Mouse (Mus musculus) lung, embryonic 14.5 days (tissue): Measurements from ENCODE around the gene Slc38a2. TPM values are rescaled to one million over a fixed set of nuclear protein-coding genes. Genes with fewer than 3 reads are reported as not detected.

ENCODE experiments used
- ATAC-seq: fragments of 200-750 bp; cut with Nextera tagmentation; 2 replicates; pipeline ENCODE4 v1.8.0; 2017; ENCODE audit warnings: mild to moderate bottlenecking, moderate TSS enrichment, moderate library complexity; ENCODE audit not compliant: insufficient read depth
- DNase-seq: peaks from one replicate; pipeline ENCODE4 v3.0.0-alpha.2; 2015
- H3K27ac ChIP-seq: fragments of 300-500 bp; sonication (generic); 2 replicates; pipeline ENCODE4 v1.5.1; 2014; ENCODE audit warnings: low read depth, mild to moderate bottlenecking, moderate library complexity
- H3K27me3 ChIP-seq: fragments of 300-500 bp; sonication (generic); 2 replicates; pipeline ENCODE4 v1.6.1; 2014; ENCODE audit warnings: low read length, control low read depth; ENCODE audit not compliant: insufficient read depth
- H3K36me3 ChIP-seq: fragments of 300-500 bp; sonication (generic); 2 replicates; pipeline ENCODE4 v1.6.1; 2014; ENCODE audit warnings: control low read depth; ENCODE audit not compliant: insufficient read depth
- H3K4me1 ChIP-seq: fragments of 300-500 bp; sonication (generic); 2 replicates; pipeline ENCODE4 v1.6.1; 2014; ENCODE audit warnings: antibody characterized with exemption, control low read depth; ENCODE audit not compliant: insufficient read depth
- H3K4me2 ChIP-seq: fragments of 300-500 bp; sonication (generic); 2 replicates; pipeline ENCODE4 v1.6.1; 2014; ENCODE audit warnings: mild to moderate bottlenecking
- H3K4me3 ChIP-seq: fragments of 300-500 bp; sonication (generic); 2 replicates; pipeline ENCODE4 v1.5.1; 2014; ENCODE audit warnings: low read depth, low read length
- H3K9ac ChIP-seq: fragments of 300-500 bp; sonication (generic); 2 replicates; pipeline ENCODE4 v1.6.1; 2014
- H3K9me3 ChIP-seq: fragments of 300-500 bp; sonication (generic); 2 replicates; pipeline ENCODE4 v1.6.1; 2016; ENCODE audit warnings: low read depth, low read length, control low read depth
- CTCF ChIP-seq: IDR thresholded peaks from 2 replicates; pipeline ENCODE4 v1.5.1; 2016; ENCODE audit warnings: antibody characterized with exemption, low read depth
- WGBS: fragments of 180-500 bp; shearing (Covaris S2); extraction: QIAGEN DNeasy Blood & Tissue Kit; methylation state at CpG from one replicate; pipeline ENCODE4 v1.1.7; 2014; 5-methylcytosine and 5-hydroxymethylcytosine counted together
- polyA plus RNA-seq: library from polyadenylated mRNA; unstranded; fragments of >200 nt; fragmentation: Nextera tagmentation; extraction: Ambion mirVana; gene quantifications from 2 replicates; pipeline ENCODE4 v1.2.1, GENCODE M21; 2014

Gene Slc38a2
- polyA plus RNA-seq, 1 experiment from 2014 or later, result 182 TPM

- 63% methylated on average over 8 of the region's 8 CpGs for WGBS
- no peak for DNase-seq
Observed at GRCm38 (mm10) chr15:96639630-96640029, 59.9 kb downstream of the Slc38a2 start.

DNA sequence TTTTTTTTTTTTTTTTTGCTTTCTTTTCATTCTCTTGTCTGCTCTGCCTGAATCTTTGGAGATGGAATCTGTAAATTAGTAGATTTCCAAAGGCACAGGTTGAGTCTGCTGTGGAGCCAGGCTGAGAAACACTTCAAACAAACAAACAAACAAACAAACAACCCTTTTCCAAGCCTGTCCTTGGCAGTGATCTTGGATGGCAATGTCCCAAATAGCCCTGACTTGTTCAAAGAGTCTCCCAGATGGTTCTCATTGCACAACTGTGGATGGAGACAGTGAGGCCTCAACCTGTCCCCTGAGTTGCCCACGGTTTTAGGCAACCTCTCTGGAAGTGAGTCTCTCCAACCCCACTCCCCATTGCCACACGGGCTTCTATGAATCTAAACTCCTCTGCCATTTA lies 60.9 kb downstream of the Slc38a2 start:
- TF ChIP-seq CTCF, result no peak
- no peaks in the 10 kb centered on the region for H3K9me3 ChIP-seq
- DNase-seq (no peak), ATAC-seq (no peak)
- no peak overlapping the region for H3K4me2 ChIP-seq
- H3K36me3 ChIP-seq, result peaks cover 8% of the 10 kb centered on the region; the same call in 1 of the 2 replicates
- H3K4me3 ChIP-seq, result no peak overlapping the region
- H3K9ac ChIP-seq, result no peak overlapping the region
- no peaks in the 10 kb centered on the region; the same call in 1 of the 2 replicates for H3K27me3 ChIP-seq
- 70% methylated on average over 2 of the region's 2 CpGs for WGBS
- no peak overlapping the region for H3K27ac ChIP-seq
- peaks cover 12% of the 10 kb centered on the region; the same call in 1 of the 2 replicates for H3K4me1 ChIP-seq

More at GRCm38 (mm10) chr15:96639630-96640029, 59.9 kb downstream of the Slc38a2 start:
- H3K4me2 ChIP-seq, result peak overlapping the region; percentile 97
- peak overlapping the region; percentile 68 for H3K4me3 ChIP-seq
- ATAC-seq, result no peak
- H3K27ac ChIP-seq, result no peak overlapping the region
- no peaks in the 10 kb centered on the region; the same call in 1 of the 2 replicates for H3K27me3 ChIP-seq
- no peak for TF ChIP-seq CTCF
- peaks cover 12% of the 10 kb centered on the region; the same call in 1 of the 2 replicates for H3K4me1 ChIP-seq
- H3K36me3 ChIP-seq, result peaks cover 8% of the 10 kb centered on the region; the same call in 1 of the 2 replicates
- no peaks in the 10 kb centered on the region for H3K9me3 ChIP-seq
- peak overlapping the region; percentile 87; the same call in 1 of the 2 replicates for H3K9ac ChIP-seq

- Histone ChIP-seq H3K27me3 (no peaks in the 10 kb centered on the region; the same call in 1 of the 2 replicates), H3K27ac (no peak overlapping the region), H3K9me3 (no peaks in the 10 kb centered on the region), H3K36me3 (peaks cover 8% of the 10 kb centered on the region; the same call in 1 of the 2 replicates), H3K4me1 (peaks cover 10% of the 10 kb centered on the region; the same call in 1 of the 2 replicates), H3K9ac (no peak overlapping the region), H3K4me2 (no peak overlapping the region), H3K4me3 (no peak overlapping the region)
- DNase-seq (no peak), ATAC-seq (no peak)
- no peak for TF ChIP-seq CTCF
- WGBS, result 48% methylated on average over 10 of the region's 10 CpGs
Observed at GRCm38 (mm10) chr15:96638173-96638572, 61.4 kb downstream of the Slc38a2 start.

Other genes starting within 250 kb of the Slc38a2 start
- gene Scaf11, start 238.9 kb downstream of the Slc38a2 start, polyA plus RNA-seq, result 112 and 116 TPM in 2 replicates
- 70.6 and 71.6 TPM in 2 replicates for gene Slc38a1, start 56.8 kb downstream of the Slc38a2 start, polyA plus RNA-seq